Mouse (Mus musculus): ENCODE measurements at regions not wholly inside any gene's neighbourhood (a gene's known extent, or its start where the extent isn't known, plus 50 kb on each side); places are given as distances from the start of the nearest gene placed in this dataset.

- TF ChIP-seq CTCF (IDR thresholded peaks at IDR 0.05; ENCODE audit: low read depth, low read length) (no peak), GATA2 (IDR thresholded peaks at IDR 0.05; ENCODE audit: borderline replicate concordance, low read depth, low read length) (no peak), GATA1 (IDR thresholded peaks at IDR 0.05; ENCODE audit: borderline replicate concordance, low read length) (no peak), POLR2AphosphoS5 (IDR thresholded peaks at IDR 0.05; ENCODE audit: insufficient replicate concordance, low read depth, low read length) (no peak)
Observed at GRCm38 (mm10) chr10:39267236-39267635, 101.4 kb upstream of the Fyn start.
